Mouse (Mus musculus) lung, postnatal 0 days (tissue): ENCODE data around the gene Zfp69.

Experiments used
- CTCF ChIP-seq: IDR thresholded peaks from 2 replicates; pipeline ENCODE4 v1.5.1; 2016; ENCODE audit warnings: antibody characterized with exemption, mild to moderate bottlenecking
- EP300 ChIP-seq: IDR thresholded peaks from 2 replicates; pipeline ENCODE4 v1.6.1; 2016; ENCODE audit warnings: antibody characterized with exemption, mild to moderate bottlenecking, control low read depth

GRCm38 (mm10) chr4:120924554-120925299 is 26.8 kb downstream of the Zfp69 start, which contains the start of gene Exo5:
- TF ChIP-seq CTCF: no peak
- peak; percentile 82 for TF ChIP-seq EP300
